Mouse (Mus musculus) liver, embryonic 14.5 days (tissue): ENCODE results near the gene Cpvl.

Experiments
- CTCF ChIP-seq: IDR thresholded peaks from 2 replicates; pipeline ENCODE4 v1.5.1; 2016; ENCODE audit warnings: antibody characterized with exemption, low read depth, control low read depth
- EP300 ChIP-seq: IDR thresholded peaks from 2 replicates; pipeline ENCODE4 v1.6.1; 2016; ENCODE audit warnings: antibody characterized with exemption, low read depth

DNA sequence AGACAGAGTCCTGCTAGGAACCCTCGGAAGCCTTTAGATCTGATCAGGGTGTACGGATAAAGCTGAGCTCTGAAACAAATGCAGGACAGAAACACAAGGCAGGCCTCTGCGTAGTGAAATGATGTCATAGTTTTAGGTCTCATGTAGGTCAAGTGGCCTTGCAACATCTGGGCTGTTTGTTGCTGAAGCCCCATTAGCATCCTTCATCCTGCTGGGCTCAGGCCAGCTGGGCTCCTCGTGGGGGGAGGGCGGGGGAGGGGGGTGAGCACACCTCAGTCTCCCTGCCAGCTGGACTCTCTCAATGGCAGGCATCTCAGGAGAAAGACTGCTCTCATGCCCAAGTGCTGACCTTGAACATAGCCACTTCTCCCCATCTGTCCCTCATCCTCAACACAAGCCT is 12.6 kb downstream of the Cpvl start:
- TF ChIP-seq CTCF = no peak
- no peak for TF ChIP-seq EP300
